Mouse (Mus musculus) intestine, embryonic 16.5 days (tissue): ENCODE measurements around the gene BC055324. TPM values are rescaled to one million over a fixed set of nuclear protein-coding genes. Genes with fewer than 3 reads are reported as not detected.

Experiments used
- ATAC-seq: fragments of 200-750 bp; cut with Nextera tagmentation; 2 replicates; pipeline ENCODE4 v1.8.0; 2017; ENCODE audit warnings: moderate TSS enrichment, moderate library complexity
- H3K27ac ChIP-seq: fragments of 300-500 bp; sonication (generic); 2 replicates; pipeline ENCODE4 v1.5.1; 2014; ENCODE audit warnings: mild to moderate bottlenecking, low read length
- H3K27me3 ChIP-seq: fragments of 300-500 bp; sonication (generic); replicated peaks from 2 replicates; pipeline ENCODE4 v1.6.1; 2014; ENCODE audit warnings: low read length, control low read depth, mixed read lengths; ENCODE audit not compliant: control insufficient read depth, insufficient read depth
- H3K36me3 ChIP-seq: fragments of 300-500 bp; sonication (generic); 2 replicates; pipeline ENCODE4 v1.6.1; 2014; ENCODE audit warnings: low read length, control low read depth; ENCODE audit not compliant: control insufficient read depth, insufficient read depth
- H3K4me1 ChIP-seq: fragments of 300-500 bp; sonication (generic); 2 replicates; pipeline ENCODE4 v1.6.1; 2014; ENCODE audit warnings: low read length, control low read depth, mixed read lengths; ENCODE audit not compliant: control insufficient read depth, insufficient read depth
- H3K4me2 ChIP-seq: fragments of 300-500 bp; sonication (generic); 2 replicates; pipeline ENCODE4 v1.6.1; 2014; ENCODE audit warnings: low read depth, low read length, control low read depth
- H3K4me3 ChIP-seq: fragments of 300-500 bp; sonication (generic); 2 replicates; pipeline ENCODE4 v1.5.1; 2014; ENCODE audit warnings: mild to moderate bottlenecking, low read length
- H3K9ac ChIP-seq: fragments of 300-500 bp; sonication (generic); 2 replicates; pipeline ENCODE4 v1.6.1; 2014; ENCODE audit warnings: low read depth, low read length
- H3K9me3 ChIP-seq: fragments of 300-500 bp; sonication (generic); 2 replicates; pipeline ENCODE4 v1.6.1; 2016; ENCODE audit warnings: low read length, control low read depth; ENCODE audit not compliant: control insufficient read depth
- WGBS: fragments of 180-500 bp; shearing (Covaris S2); extraction: QIAGEN DNeasy Blood & Tissue Kit; methylation state at CpG from one replicate; pipeline ENCODE4 v1.1.7; 2014; 5-methylcytosine and 5-hydroxymethylcytosine counted together
- polyA plus RNA-seq: library from polyadenylated mRNA; unstranded; fragments of >200 nt; fragmentation: Nextera tagmentation; extraction: Ambion mirVana; gene quantifications from 2 replicates; pipeline ENCODE4 v1.2.1, GENCODE M21; 2015

The BC055324 gene
- polyA plus RNA-seq, 1 experiment from 2014 or later = 13.9 TPM

DNA sequence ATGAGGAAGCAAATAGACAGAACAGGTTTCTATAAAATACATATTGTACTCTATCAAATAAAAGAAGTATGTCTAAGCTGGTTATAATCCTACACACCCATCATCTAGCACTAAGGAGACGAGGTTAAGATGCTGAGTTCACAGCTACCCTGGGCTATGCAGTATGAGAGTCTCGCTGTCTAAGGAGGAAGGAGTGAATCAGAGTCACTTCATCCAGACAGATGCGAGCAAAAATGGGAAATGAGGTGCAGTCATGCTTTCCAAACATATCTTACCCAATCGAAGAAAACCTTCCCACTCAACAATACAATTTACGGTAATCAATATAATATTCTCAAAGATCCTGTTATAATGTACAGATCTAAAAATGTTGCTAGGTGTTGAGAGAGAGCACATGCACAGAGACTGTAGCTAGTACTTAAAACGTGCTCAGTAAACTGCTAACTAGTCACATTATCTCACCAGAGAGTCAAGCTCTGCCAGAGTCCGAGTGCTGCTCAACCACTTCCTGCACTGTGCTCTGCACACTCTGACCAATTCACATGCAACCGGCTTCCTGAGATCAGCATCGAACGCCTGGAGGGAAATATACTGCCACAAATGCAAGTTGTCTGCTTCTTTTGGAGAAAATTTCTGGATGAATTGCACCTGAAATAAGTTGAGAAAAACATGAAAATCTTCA lies 30.4 kb downstream of the BC055324 start:
- Histone ChIP-seq H3K4me2 (no peak overlapping the region), H3K4me1 (no peaks in the 10 kb centered on the region), H3K9ac (no peak overlapping the region), H3K27me3 (no peaks in the 10 kb centered on the region), H3K9me3 (no peaks in the 10 kb centered on the region), H3K36me3 (no peaks in the 10 kb centered on the region), H3K4me3 (no peak overlapping the region), H3K27ac (no peak overlapping the region)
- 87% methylated on average over 10 of the region's 10 CpGs for WGBS
- ATAC-seq = no peak

DNA sequence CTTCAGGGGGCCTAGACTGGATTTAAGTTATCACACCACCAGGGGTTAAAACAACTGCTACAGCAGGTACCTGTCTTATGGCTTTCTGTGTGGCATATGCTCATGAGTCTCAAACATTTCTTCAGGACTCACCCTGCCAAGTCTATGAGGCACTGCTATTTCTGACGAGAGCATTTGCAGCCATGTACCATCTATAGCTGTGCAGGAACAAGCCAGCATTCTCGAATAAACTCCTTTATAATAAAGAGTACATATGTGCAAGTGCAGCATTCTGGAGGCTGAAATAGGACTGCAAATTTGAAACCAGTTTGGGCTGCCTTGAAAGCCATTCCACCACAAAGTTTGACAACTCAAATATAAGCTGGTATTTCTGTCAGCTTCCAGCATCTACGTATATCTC lies 36.6 kb downstream of the BC055324 start:
- no peak for ATAC-seq
- no peaks in the 10 kb centered on the region for H3K9me3 ChIP-seq
- no peak overlapping the region for H3K9ac ChIP-seq
- H3K36me3 ChIP-seq = no peaks in the 10 kb centered on the region
- H3K4me1 ChIP-seq = no peaks in the 10 kb centered on the region
- 82% methylated on average over 3 of the region's 3 CpGs for WGBS
- no peak overlapping the region for H3K4me2 ChIP-seq
- H3K27ac ChIP-seq = no peak overlapping the region
- no peak overlapping the region for H3K4me3 ChIP-seq
- no peaks in the 10 kb centered on the region for H3K27me3 ChIP-seq

DNA sequence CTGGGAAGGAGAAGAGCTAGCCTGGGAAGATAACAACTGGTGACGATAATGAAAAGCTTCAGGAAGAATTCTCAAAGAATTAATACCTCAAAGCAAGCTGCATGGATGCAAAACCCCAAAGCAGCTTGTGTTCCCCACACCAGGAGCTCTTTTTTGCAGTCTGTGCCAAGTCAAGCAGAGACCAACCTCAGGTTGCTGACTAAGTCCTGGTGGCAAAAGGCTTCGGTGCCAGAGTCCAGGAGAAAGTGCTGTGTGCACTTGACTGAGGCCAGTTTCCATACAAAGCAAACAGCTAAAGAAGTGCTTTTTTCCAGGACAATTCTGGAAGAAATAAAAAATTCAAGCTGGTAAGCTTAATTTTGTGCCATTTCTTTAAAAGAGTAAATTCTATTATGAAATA lies 41.2 kb downstream of the BC055324 start:
- no peaks in the 10 kb centered on the region for H3K9me3 ChIP-seq
- peaks cover 4% of the 10 kb centered on the region; the same call in 1 of the 2 replicates for H3K36me3 ChIP-seq
- H3K27me3 ChIP-seq = no peaks in the 10 kb centered on the region
- H3K4me3 ChIP-seq = no peak overlapping the region
- H3K4me2 ChIP-seq = no peak overlapping the region
- no peak overlapping the region for H3K27ac ChIP-seq
- H3K4me1 ChIP-seq = no peaks in the 10 kb centered on the region
- WGBS = 92% methylated on average over 2 of the region's 2 CpGs
- no peak overlapping the region for H3K9ac ChIP-seq
- ATAC-seq = no peak

DNA sequence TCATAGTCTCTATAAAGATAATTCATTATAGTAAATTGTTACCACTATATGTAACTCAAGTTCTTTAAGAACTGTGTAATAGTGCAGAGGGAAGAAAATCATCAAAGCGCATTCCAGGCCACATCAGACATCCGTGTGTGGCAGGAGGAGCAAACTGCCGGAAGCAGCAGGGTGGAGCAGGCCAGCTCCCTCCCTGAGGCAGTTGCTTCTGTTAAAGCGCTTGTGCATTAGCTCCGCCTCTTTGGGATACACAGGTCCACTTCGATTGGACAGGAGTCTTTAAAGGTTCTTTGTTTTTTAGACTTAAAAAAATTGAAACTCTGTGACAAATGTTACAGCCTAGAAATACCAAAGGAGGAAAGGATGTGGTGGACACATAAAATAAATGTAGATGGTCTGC lies 52.5 kb downstream of the BC055324 start:
- H3K9ac ChIP-seq = no peak overlapping the region
- H3K4me1 ChIP-seq = no peaks in the 10 kb centered on the region
- peaks cover 6% of the 10 kb centered on the region for H3K36me3 ChIP-seq
- H3K27me3 ChIP-seq = no peaks in the 10 kb centered on the region
- ATAC-seq = 0 out of 2 replicates have a peak, but pooled peaks have one; percentile 33
- H3K9me3 ChIP-seq = no peaks in the 10 kb centered on the region
- no peak overlapping the region for H3K4me2 ChIP-seq
- 47% methylated on average over 6 of the region's 6 CpGs for WGBS
- no peak overlapping the region for H3K27ac ChIP-seq
- H3K4me3 ChIP-seq = no peak overlapping the region

DNA sequence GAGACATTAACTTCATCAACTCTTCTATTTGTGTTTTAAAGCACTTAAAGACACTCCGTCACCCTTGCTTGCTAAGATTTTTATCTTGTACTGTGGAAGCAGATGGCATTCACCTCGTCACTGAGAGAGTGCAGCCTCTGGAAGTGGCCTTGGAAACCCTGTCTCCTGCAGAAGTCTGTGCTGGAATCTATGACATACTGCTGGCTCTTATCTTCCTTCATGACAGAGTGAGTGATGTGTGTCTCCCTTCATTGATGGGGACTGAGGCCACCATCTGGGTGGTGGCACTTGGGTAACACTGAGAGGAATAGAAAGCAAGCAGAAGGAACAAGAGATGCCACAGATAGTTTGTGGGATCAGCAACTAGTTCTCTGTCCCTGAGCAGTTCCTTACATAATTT lies 60.0 kb downstream of the BC055324 start:
- Histone ChIP-seq H3K9ac (no peak overlapping the region), H3K4me3 (no peak overlapping the region), H3K27me3 (no peaks in the 10 kb centered on the region), H3K36me3 (peaks cover 4% of the 10 kb centered on the region; the same call in 1 of the 2 replicates), H3K4me2 (no peak overlapping the region), H3K9me3 (no peaks in the 10 kb centered on the region), H3K4me1 (peaks cover 8% of the 10 kb centered on the region), H3K27ac (no peak overlapping the region)
- ATAC-seq = no peak
- whole genome bisulfite sequencing = 80% methylated on average over 2 of the region's 2 CpGs

DNA sequence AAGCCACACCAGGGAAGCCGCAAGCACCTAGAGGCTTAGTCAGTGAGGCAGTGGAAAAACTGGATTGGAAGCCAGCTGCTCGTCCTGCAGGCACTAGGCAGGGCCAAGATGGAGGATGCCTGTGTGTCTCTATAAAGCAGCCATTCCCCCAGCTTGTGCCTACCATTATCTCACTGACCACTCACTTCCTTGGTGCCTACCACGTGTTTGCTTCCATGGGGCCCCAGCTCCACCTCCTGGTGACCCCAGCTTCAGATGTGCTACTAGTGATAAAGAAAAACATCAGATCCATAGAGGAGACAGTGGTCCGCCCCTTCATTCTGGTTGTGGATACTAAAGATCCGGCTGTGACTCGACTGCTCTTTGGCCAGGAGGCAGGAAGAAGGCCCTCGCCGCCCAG lies 62.8 kb downstream of the BC055324 start:
- Histone ChIP-seq H3K36me3 (peaks cover 2% of the 10 kb centered on the region; the same call in 1 of the 2 replicates), H3K27ac (no peak overlapping the region), H3K9me3 (no peaks in the 10 kb centered on the region), H3K4me2 (no peak overlapping the region), H3K4me3 (no peak overlapping the region), H3K4me1 (peaks cover 8% of the 10 kb centered on the region), H3K9ac (no peak overlapping the region), H3K27me3 (no peaks in the 10 kb centered on the region)
- no peak for ATAC-seq
- WGBS = 88% methylated on average over 8 of the region's 8 CpGs

DNA sequence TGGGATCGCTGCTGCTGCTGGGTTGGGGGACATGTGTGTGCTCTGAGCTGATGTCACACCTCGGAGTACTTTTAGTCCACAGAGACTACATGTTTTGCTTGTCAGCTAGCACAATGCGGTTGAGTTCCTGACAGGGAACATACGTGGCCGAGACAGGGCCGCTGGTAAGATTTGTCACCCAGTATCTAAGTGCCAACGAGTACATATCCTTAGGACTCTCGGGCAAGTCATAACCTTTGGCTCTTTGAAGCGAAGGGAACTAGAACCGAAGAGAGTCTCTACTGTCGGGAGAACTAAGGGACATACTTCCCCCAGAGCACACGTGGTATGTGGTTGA lies 64.2 kb downstream of the BC055324 start:
- Histone ChIP-seq H3K27ac (peak overlapping the region; percentile 90), H3K4me1 (peaks cover 8% of the 10 kb centered on the region), H3K36me3 (peaks cover 2% of the 10 kb centered on the region; the same call in 1 of the 2 replicates), H3K4me3 (peak overlapping the region; percentile 96), H3K4me2 (peak overlapping the region; percentile 73), H3K9ac (peak overlapping the region; percentile 95), H3K9me3 (no peaks in the 10 kb centered on the region), H3K27me3 (no peaks in the 10 kb centered on the region)
- 2% methylated on average over 12 of the region's 12 CpGs for WGBS
- peak; percentile 25; the same call in 1 of the 2 replicates for ATAC-seq

DNA sequence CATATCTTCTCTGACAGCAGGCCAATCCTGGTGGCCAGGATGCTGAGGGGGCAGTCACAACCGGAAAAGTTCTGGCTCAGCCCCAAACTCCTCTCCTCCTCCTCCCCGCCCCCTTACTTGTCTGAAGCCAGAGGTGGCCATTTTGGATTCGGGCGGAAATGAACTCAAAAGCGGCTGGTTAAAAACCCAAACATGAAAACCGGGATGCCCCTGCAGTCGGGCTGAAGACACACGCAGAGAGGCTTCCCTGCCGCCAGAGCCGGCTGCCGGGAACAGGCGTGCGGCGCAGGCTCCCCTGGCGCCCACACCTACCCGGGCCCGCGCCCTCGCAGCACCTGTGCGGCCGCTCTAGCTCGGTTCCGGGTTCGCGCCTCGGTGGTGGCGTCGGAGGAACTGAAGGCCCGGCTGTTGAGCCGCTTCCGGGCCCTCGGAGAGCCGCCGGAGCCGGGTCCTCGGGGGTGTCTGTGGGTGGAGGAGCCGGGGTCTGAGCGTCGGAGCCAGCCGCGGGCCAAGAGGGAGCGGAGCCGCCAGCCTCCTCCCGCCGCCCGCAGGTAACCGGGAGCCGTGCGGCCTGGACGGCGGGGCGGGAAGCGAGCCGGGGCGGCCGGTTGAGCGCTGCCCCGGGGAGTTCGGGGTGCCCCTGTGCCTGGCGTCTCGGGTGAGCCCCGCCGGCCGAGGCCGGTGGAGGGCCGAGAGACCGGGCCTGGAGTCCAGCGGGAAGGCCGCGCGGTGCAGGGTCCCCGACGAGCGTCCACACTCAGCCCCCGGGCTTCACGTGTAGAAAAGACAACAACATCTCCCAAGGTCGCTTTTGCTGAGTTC lies 64.7 kb downstream of the BC055324 start:
- Histone ChIP-seq H3K4me1 (peaks cover 8% of the 10 kb centered on the region), H3K27me3 (no peaks in the 10 kb centered on the region), H3K9ac (peak overlapping the region; percentile 95), H3K36me3 (peaks cover 2% of the 10 kb centered on the region; the same call in 1 of the 2 replicates), H3K4me3 (peak overlapping the region; percentile 96), H3K4me2 (peak overlapping the region; percentile 73), H3K9me3 (no peaks in the 10 kb centered on the region), H3K27ac (peak overlapping the region; percentile 90)
- peak; percentile 97 for ATAC-seq
- WGBS = under 1% methylated on average over 73 of the region's 77 CpGs

DNA sequence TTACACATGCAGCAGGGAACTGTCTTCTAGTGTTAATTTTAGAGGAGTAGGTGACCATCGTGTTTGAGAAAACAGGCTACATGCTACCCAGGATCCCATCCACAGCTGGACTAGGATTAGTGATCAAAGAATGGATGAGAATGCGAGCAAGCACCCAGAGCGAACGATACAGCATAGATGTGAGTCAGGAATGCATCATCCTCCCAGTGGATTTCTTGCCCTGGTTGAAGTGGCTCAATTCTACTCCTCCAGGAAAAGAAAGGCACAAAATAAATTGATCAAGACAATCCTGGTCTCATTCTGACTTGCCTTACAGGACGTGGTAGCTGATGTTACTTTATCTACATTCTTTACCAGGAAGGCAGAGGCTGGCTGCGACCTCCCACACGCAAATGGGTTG lies 65.8 kb downstream of the BC055324 start, which contains the start of gene Scyl3:
Gene Scyl3, plus strand, starts transcription at position 255 of the 400 bp plus-strand sequence.
- H3K9me3 ChIP-seq = no peaks in the 10 kb centered on the region
- H3K27ac ChIP-seq = peak within 1 kb of the TSS; percentile 90
- no peak for ATAC-seq
- 66% methylated on average over 7 of the region's 7 CpGs for WGBS
- peak within 1 kb of the TSS; percentile 96 for H3K4me3 ChIP-seq
- H3K9ac ChIP-seq = peak within 1 kb of the TSS; percentile 95
- no peaks in the 10 kb centered on the region for H3K27me3 ChIP-seq
- peaks cover 8% of the 10 kb centered on the region for H3K4me1 ChIP-seq
- H3K4me2 ChIP-seq = peak within 1 kb of the TSS; percentile 73
- H3K36me3 ChIP-seq = peaks cover 1% of the 10 kb centered on the region; the same call in 1 of the 2 replicates
